Mouse (Mus musculus) E14TG2a.4 (cell line): ENCODE results near the gene Aqp2.

Experiments used
- CTCF ChIP-seq: conservative IDR thresholded peaks from 2 replicates; pipeline ENCODE4 v1.5.1; 2014; ENCODE audit warnings: low read length
- NANOG ChIP-seq: IDR thresholded peaks from 2 replicates; pipeline ENCODE4 v1.6.1; 2014; ENCODE audit warnings: borderline replicate concordance, low read length, mixed read lengths

DNA sequence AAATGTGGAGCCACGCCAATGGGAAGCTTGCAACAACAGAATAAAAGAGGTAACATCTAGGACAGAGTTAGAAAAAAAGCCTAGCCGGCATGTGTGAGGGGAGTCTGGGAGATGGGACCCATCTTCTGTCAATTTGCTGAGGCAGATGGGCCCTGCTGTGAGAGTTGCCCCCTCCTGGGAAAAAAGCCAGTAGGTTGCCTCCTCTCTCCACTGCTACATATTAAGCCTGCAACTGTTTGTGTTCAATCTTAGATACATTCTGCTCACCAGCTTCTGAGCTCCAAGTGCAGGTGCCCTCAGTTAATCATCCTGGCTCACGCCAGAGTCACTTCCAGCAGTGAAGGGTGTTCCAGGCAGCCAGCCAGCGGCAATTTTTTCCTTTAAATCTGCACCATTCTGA, 41.0 kb downstream of the Aqp2 start:
- TF ChIP-seq CTCF (no peak), NANOG (no peak)
